Mouse (Mus musculus) macrophage (primary cell): ENCODE data around the gene Mapk13. TPM values are rescaled to one million over a fixed set of nuclear protein-coding genes. Genes with fewer than 3 reads are reported as not detected.
"Not testable (repeated sequence)": the region's sequence is repeated elsewhere in the genome, so short reads cannot be mapped to it uniquely, and the experiment has no call there.

ENCODE experiments used
- H3K27ac ChIP-seq: fragments of 350-480 bp; formaldehyde crosslinking; 2 replicates; pipeline ENCODE4 v1.9.0; 2021
- H3K36me3 ChIP-seq: fragments of 350-480 bp; formaldehyde crosslinking; 2 replicates; pipeline ENCODE4 v1.9.0; 2021; ENCODE audit errors: inconsistent target
- H3K4me3 ChIP-seq: fragments of 350-480 bp; formaldehyde crosslinking; 2 replicates; pipeline ENCODE4 v1.9.0; 2021; ENCODE audit errors: inconsistent target
- H3K79me2 ChIP-seq: fragments of 350-480 bp; formaldehyde crosslinking; 2 replicates; pipeline ENCODE4 v1.9.0; 2021; ENCODE audit errors: inconsistent target
- WGBS: methylation state at CpG from one replicate; pipeline ENCODE4 v1.1.7; 2026; ENCODE audit warnings: inconsistent platforms; ENCODE audit not compliant: missing documents; 5-methylcytosine and 5-hydroxymethylcytosine counted together
- polyA plus RNA-seq: library from polyadenylated mRNA; stranded (reverse); fragments of 250-400 nt; gene quantifications from 3 replicates; pipeline ENCODE4 v1.2.4, GENCODE M21; 2018; ENCODE audit warnings: inconsistent platforms

Gene Mapk13
- polyA plus RNA-seq, 1 experiment from 2014 or later: 0.19 TPM

DNA sequence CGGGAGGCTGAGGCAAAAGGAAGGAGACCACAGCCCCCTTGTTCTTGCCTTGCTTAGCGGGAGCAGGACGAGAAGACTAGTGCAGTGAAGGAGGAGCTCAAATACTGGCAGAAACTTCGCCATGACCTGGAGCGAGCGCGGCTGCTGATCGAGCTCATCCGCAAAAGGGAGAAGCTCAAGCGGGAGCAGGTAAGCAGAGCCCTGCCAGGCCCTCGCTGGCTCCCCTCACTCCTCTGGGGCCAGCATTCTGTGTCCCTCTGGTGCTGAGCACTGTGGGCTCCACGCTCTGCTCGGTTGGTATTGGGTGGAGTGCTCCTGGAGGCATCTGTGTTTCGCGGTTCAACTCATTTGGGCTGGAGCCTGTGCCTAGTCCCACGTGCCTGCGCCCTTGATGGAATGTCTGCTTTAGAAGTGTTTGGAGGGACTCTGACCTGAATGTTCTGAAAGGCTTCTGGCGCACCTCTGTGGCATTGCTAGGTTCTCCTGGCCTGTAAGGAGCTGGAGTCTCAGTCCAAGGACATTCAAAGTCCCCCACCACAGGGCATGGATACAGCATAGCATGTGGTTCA lies 45.5 kb downstream of the Mapk13 start:
- H3K79me2 ChIP-seq: no peaks in the 10 kb centered on the region
- H3K27ac ChIP-seq: no peak overlapping the region
- no peak overlapping the region for H3K4me3 ChIP-seq
- 99% methylated on average over 18 of the region's 18 CpGs for WGBS
- peaks cover 57% of the 10 kb centered on the region for H3K36me3 ChIP-seq

- Histone ChIP-seq H3K36me3 (peaks cover 57% of the 10 kb centered on the region), H3K27ac (no peak overlapping the region), H3K4me3 (no peak overlapping the region), H3K79me2 (no peaks in the 10 kb centered on the region)
- 87% methylated on average over 10 of the region's 10 CpGs for WGBS
Measured at GRCm38 (mm10) chr17:28815384-28816004, 46.4 kb downstream of the Mapk13 start.

DNA sequence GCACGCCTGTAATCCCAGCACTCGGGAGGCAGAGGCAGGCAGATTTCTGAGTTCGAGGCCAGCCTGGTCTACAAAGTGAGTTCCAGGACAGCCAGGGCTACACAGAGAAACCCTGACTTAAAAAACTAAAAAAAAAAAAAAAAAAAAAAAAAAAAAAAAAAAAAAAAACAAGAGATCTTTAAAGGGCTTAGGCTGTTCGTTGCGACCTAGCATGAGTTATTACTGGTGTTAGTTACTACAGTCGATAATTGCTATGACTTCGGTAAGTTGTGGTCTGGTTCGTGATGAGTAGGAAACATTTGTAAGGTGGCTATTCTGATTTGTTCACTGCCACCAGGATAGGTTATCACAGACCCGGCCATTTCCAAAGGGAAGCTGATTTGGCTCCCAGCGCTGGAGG lies 47.2 kb downstream of the Mapk13 start:
- WGBS: 97% methylated on average over 7 of the region's 10 CpGs
- H3K27ac ChIP-seq, H3K79me2 ChIP-seq, H3K4me3 ChIP-seq: not testable (repeated sequence)
- H3K36me3 ChIP-seq: peaks cover 65% of the 10 kb centered on the region

GRCm38 (mm10) chr17:28816875-28817811 lies 48.0 kb downstream of the Mapk13 start:
- Histone ChIP-seq H3K4me3 (no peak overlapping the region), H3K36me3 (peaks cover 72% of the 10 kb centered on the region), H3K79me2 (no peaks in the 10 kb centered on the region), H3K27ac (no peak overlapping the region)
- WGBS: 95% methylated on average over 25 of the region's 25 CpGs

DNA sequence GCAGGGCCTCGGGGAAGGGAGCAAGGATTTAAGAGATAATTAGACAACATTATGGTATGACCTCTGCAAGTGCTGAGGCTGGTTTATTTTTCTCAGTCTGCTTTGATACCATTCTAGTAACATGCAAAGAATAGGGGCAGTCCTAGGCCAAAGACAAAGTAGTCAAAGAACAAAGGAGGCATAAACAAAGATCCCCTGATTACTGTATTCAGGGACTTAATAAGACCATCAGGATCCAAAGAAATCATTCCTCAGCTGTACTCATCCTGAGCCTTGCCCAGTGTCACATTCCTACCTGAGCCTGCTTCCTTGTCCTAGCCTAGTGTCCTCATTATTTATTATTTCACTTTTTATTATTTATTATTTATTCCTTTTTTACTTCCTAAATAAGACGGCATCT lies 51.1 kb downstream of the Mapk13 start:
- peaks cover 86% of the 10 kb centered on the region for H3K36me3 ChIP-seq
- no peaks in the 10 kb centered on the region for H3K79me2 ChIP-seq
- H3K27ac ChIP-seq: no peak overlapping the region
- 97% methylated on average over 2 of the region's 2 CpGs for WGBS
- H3K4me3 ChIP-seq: no peak overlapping the region

DNA sequence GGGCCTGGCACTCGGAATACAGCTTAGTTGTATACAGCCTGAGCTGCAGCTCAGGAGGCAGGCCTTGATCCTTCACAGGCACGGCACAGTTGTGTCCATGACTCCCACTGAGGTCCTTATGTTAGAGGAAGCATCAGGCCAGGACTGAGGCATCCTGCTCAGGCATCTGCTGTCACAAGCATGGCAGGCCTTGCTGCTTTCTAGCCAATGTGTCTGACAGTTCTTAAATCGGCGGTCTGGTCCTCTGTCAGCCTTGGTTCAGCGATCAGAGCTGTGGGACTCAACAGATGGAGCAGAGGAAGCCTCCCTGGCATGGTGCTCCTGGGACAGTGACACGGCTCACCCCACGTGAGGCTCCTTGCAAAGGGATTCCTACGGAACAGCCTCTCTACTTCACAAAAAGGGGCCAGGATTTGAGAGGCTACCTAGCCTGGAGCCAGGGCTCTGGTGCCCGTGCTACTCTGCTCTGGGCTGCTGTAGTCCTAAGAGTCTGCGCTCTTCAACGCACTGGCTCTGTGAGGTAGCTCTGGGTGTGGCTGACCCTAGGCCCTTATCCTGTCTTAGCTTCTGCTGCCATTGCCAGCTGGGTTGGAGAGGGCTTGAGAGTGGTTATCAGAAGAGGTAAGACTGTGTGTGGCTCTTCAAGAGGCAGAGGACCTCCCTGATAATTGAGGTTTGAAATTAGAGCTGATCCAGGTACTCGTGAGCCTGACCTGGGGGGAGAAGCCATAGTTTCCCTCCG lies 54.1 kb downstream of the Mapk13 start:
- WGBS: 95% methylated on average over 13 of the region's 13 CpGs
- Histone ChIP-seq H3K36me3 (peaks cover 89% of the 10 kb centered on the region), H3K79me2 (no peaks in the 10 kb centered on the region), H3K27ac (no peak overlapping the region), H3K4me3 (no peak overlapping the region)

DNA sequence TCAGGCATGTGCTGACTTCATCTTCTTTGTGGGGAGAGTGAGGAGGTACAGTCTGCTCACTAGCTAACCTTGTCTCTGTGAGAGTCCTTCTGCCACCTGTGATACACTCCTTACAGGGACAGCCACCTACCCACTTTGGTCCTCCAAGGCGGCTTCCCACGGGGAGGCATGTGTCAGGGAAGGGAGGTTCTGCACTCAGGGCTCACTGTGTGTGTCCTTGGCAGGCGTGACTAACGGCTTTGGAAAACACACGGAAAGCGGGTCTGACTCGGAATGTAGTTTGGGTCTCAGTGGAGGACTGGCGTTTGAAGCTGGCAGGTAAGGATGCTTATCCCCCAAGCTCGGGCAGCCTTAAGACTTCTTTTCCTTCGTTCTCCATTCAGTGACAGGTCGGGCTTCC lies 54.7 kb downstream of the Mapk13 start:
- Histone ChIP-seq H3K79me2 (no peaks in the 10 kb centered on the region), H3K36me3 (peaks cover 89% of the 10 kb centered on the region), H3K4me3 (no peak overlapping the region), H3K27ac (no peak overlapping the region)
- 88% methylated on average over 11 of the region's 11 CpGs for WGBS

GRCm38 (mm10) chr17:28824896-28825295 lies 55.8 kb downstream of the Mapk13 start:
- peaks cover 89% of the 10 kb centered on the region for H3K36me3 ChIP-seq
- no peak overlapping the region for H3K27ac ChIP-seq
- no peak overlapping the region for H3K4me3 ChIP-seq
- WGBS: 89% methylated on average over 6 of the region's 6 CpGs
- no peaks in the 10 kb centered on the region for H3K79me2 ChIP-seq

- Histone ChIP-seq H3K79me2 (no peaks in the 10 kb centered on the region), H3K4me3 (no peak overlapping the region), H3K36me3 (peaks cover 89% of the 10 kb centered on the region), H3K27ac (no peak overlapping the region)
- WGBS: 96% methylated on average over 6 of the region's 6 CpGs
Measured at GRCm38 (mm10) chr17:28825359-28826041, 56.4 kb downstream of the Mapk13 start.

DNA sequence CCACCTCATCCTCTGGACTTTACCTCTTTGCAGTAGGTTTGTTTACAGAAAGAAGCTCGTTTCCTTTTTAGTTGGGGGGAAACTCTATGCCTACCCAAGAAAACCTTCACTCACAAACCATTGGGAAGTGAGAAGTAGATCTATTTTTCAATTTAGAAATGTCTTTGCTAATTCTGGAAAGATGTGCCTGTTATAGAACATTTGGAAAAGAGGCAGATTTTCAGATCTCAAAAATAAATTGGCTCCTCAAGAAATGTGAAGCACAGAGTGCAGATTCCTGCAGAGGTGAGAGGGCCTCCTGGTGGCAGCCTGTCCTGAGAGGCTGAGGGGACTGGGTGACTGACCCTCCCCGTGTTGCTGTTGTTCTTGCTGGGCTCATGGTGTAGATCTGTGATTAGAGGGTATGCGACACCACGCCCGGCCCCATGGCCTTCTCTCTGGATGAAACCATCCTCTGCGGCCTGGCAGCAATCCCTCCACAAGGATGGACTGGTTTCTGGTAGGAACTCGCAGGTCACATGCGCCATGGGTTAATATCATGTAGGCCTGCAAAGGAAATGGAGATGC lies 58.7 kb downstream of the Mapk13 start:
- 96% methylated on average over 8 of the region's 8 CpGs for WGBS
- H3K27ac ChIP-seq: no peak overlapping the region
- H3K4me3 ChIP-seq: no peak overlapping the region
- no peaks in the 10 kb centered on the region for H3K79me2 ChIP-seq
- peaks cover 85% of the 10 kb centered on the region for H3K36me3 ChIP-seq

GRCm38 (mm10) chr17:28829120-28829519 lies 60.0 kb downstream of the Mapk13 start:
- no peak overlapping the region for H3K4me3 ChIP-seq
- no peaks in the 10 kb centered on the region for H3K79me2 ChIP-seq
- WGBS: 94% methylated on average over 14 of the region's 14 CpGs
- no peak overlapping the region for H3K27ac ChIP-seq
- peaks cover 74% of the 10 kb centered on the region for H3K36me3 ChIP-seq
